Mouse (Mus musculus) telencephalon, adult 2 months (tissue): ENCODE data around the gene Sh3pxd2a.

Source experiments
- DNase-seq: peaks from one replicate; pipeline ENCODE4 v3.0.0-alpha.2; 2011; ENCODE audit warnings: low read depth, low spot score

Sh3pxd2a gene

GRCm38 (mm10) chr19:47457711-47458503 lies 6.3 kb downstream of the Sh3pxd2a start:
- no peak for DNase-seq

- no peak for DNase-seq
These were observed 8.2 kb downstream of the Sh3pxd2a start for GRCm38 (mm10) chr19:47456021-47456420.

- DNase-seq, result no peak
These were observed 9.0 kb downstream of the Sh3pxd2a start for GRCm38 (mm10) chr19:47455001-47455755.

GRCm38 (mm10) chr19:47454167-47455000 lies 9.8 kb downstream of the Sh3pxd2a start:
- no peak for DNase-seq

- no peak for DNase-seq
These were observed 10.8 kb downstream of the Sh3pxd2a start for GRCm38 (mm10) chr19:47453352-47453751.

- no peak for DNase-seq
These were observed 11.5 kb downstream of the Sh3pxd2a start for GRCm38 (mm10) chr19:47452682-47453081.

- no peak for DNase-seq
These were observed 12.0 kb downstream of the Sh3pxd2a start for GRCm38 (mm10) chr19:47452211-47452610.

- no peak for DNase-seq
These were observed 12.6 kb downstream of the Sh3pxd2a start for GRCm38 (mm10) chr19:47451476-47452113.

GRCm38 (mm10) chr19:47450261-47451137 lies 13.7 kb downstream of the Sh3pxd2a start:
- no peak for DNase-seq

GRCm38 (mm10) chr19:47449513-47450227 lies 14.5 kb downstream of the Sh3pxd2a start:
- no peak for DNase-seq

GRCm38 (mm10) chr19:47448618-47449151 lies 15.5 kb downstream of the Sh3pxd2a start:
- no peak for DNase-seq

- DNase-seq, result no peak
These were observed 17.3 kb downstream of the Sh3pxd2a start for GRCm38 (mm10) chr19:47446841-47447365.

- no peak for DNase-seq
These were observed 18.1 kb downstream of the Sh3pxd2a start for GRCm38 (mm10) chr19:47446130-47446529.

- no peak for DNase-seq
These were observed 18.5 kb downstream of the Sh3pxd2a start for GRCm38 (mm10) chr19:47445726-47446125.

GRCm38 (mm10) chr19:47444488-47444887 lies 19.7 kb downstream of the Sh3pxd2a start:
- DNase-seq, result no peak

GRCm38 (mm10) chr19:47442294-47442627 lies 21.9 kb downstream of the Sh3pxd2a start:
- DNase-seq, result no peak

GRCm38 (mm10) chr19:47441541-47442293 lies 22.5 kb downstream of the Sh3pxd2a start:
- DNase-seq, result no peak

- no peak for DNase-seq
These were observed 23.2 kb downstream of the Sh3pxd2a start for GRCm38 (mm10) chr19:47440967-47441366.

GRCm38 (mm10) chr19:47440435-47440803 lies 23.8 kb downstream of the Sh3pxd2a start:
- DNase-seq, result no peak
